Comparison of ENCODE assay signal across 20 mouse cellular contexts in genomic region chr9:43492236-43493000, GRCm38 (mm10).
DNase-seq lines count a peak whose midpoint lies in the region; ATAC-seq and TF ChIP-seq lines count a peak whose summit lies in the region.
"Had no signal": no experiment of that assay in that cellular context is flagged by ENCODE, and none has a peak within 500 bp of the region (broad histone marks: within the 10 kb centered on the region; RNA-seq: fewer than 3 reads in every experiment).

No protein-coding gene starts in this region.

- no peak for ATAC-seq in kidney, postnatal 0 days (replicated peaks; ENCODE audit: low FRiP score, low read depth)
- no peak for ATAC-seq in embryonic facial prominence, embryonic 13.5 days (ENCODE audit: insufficient number of reproducible peaks, insufficient read depth, low FRiP score, low TSS enrichment, low read depth)
- ATAC-seq: liver, embryonic 12.5 days had no signal

- DNase-seq in heart, adult 11 months: peak; percentile 81
- no peak for DNase-seq in heart, postnatal 36 days
- DNase-seq in kidney, postnatal 0 days (ENCODE audit: low spot score): peak; percentile 62
- DNase-seq in kidney, postnatal 10 days: no peak
- peak; percentile 51 for DNase-seq in brain, embryonic 14.5 days (ENCODE audit: low read depth)
- no peak for DNase-seq in gastrocnemius, postnatal 14 days
- DNase-seq in frontal cortex, postnatal 10 days (ENCODE audit: low spot score in 2 of 2): no peak
- DNase-seq: cerebellum, postnatal 10 days; heart, adult 2 months; kidney, adult 8-10 months; retina, postnatal 1 day; right cerebral cortex, postnatal 4 days; thymus, postnatal 4 days had no signal

- intact Hi-C loops in heart, postnatal 36 days (cut with DNase I): loop anchor here (5.0 kb wide), 1 partner anchor 310 kb away; no protein-coding TSS in a partner anchor
- intact Hi-C loops in gastrocnemius, postnatal 14 days (cut with DNase I; ENCODE audit: low total_unique reads): loop anchor here (10.0 kb wide), 2 partner anchors 158 to 312 kb away; no protein-coding TSS in a partner anchor

- no peak overlapping the region for H3K4me3 ChIP-seq in kidney, postnatal 0 days (replicated peaks; ENCODE audit: low read depth, low read length)
- no peak overlapping the region for H3K4me3 ChIP-seq in embryonic facial prominence, embryonic 13.5 days
- H3K4me3 ChIP-seq: embryonic facial prominence, embryonic 15.5 days; heart, adult 2 months; left cerebral cortex, adult 2 months; liver, embryonic 12.5 days; lung, embryonic 15.5 days; midbrain, embryonic 12.5 days; neural tube, embryonic 15.5 days had no signal

- H3K4me2 ChIP-seq in kidney, postnatal 0 days (ENCODE audit: low read length): no peak overlapping the region
- H3K4me2 ChIP-seq in embryonic facial prominence, embryonic 13.5 days: no peak overlapping the region
- H3K4me2 ChIP-seq: embryonic facial prominence, embryonic 15.5 days; liver, embryonic 12.5 days; lung, embryonic 15.5 days; midbrain, embryonic 12.5 days; neural tube, embryonic 15.5 days had no signal

- no peak for TF ChIP-seq POLR2A in brain, embryonic 14.5 days (IDR thresholded peaks at IDR 0.05; ENCODE audit: borderline replicate concordance, extremely low read depth, insufficient read depth, insufficient read length, poor library complexity, severe bottlenecking)

- no peaks in the 10 kb centered on the region for H3K9me3 ChIP-seq in kidney, postnatal 0 days (replicated peaks; ENCODE audit: low read length)
- H3K9me3 ChIP-seq in embryonic facial prominence, embryonic 13.5 days: no peaks in the 10 kb centered on the region
- H3K9me3 ChIP-seq: embryonic facial prominence, embryonic 15.5 days; liver, embryonic 12.5 days; lung, embryonic 15.5 days; midbrain, embryonic 12.5 days; neural tube, embryonic 15.5 days had no signal

- no peaks in the 10 kb centered on the region for H3K36me3 ChIP-seq in kidney, postnatal 0 days (ENCODE audit: insufficient read depth, low read length)
- H3K36me3 ChIP-seq in embryonic facial prominence, embryonic 13.5 days: no peaks in the 10 kb centered on the region
- H3K36me3 ChIP-seq: embryonic facial prominence, embryonic 15.5 days; liver, embryonic 12.5 days; lung, embryonic 15.5 days; midbrain, embryonic 12.5 days; neural tube, embryonic 15.5 days had no signal

- H3K27ac ChIP-seq in kidney, postnatal 0 days: no peak overlapping the region
- peak overlapping the region; percentile 51 for H3K27ac ChIP-seq in embryonic facial prominence, embryonic 13.5 days
- H3K27ac ChIP-seq: embryonic facial prominence, embryonic 15.5 days; heart, adult 2 months; left cerebral cortex, adult 2 months; liver, embryonic 12.5 days; lung, embryonic 15.5 days; midbrain, embryonic 12.5 days; neural tube, embryonic 15.5 days had no signal

- H3K9ac ChIP-seq in kidney, postnatal 0 days (ENCODE audit: low read depth, low read length): no peak overlapping the region
- no peak overlapping the region for H3K9ac ChIP-seq in embryonic facial prominence, embryonic 13.5 days
- H3K9ac ChIP-seq: embryonic facial prominence, embryonic 15.5 days; liver, embryonic 12.5 days; lung, embryonic 15.5 days; midbrain, embryonic 12.5 days; neural tube, embryonic 15.5 days had no signal

- no peak for TF ChIP-seq CTCF in kidney, postnatal 0 days (IDR thresholded peaks at IDR 0.05; ENCODE audit: low read depth)
- TF ChIP-seq CTCF in brain, embryonic 14.5 days (IDR thresholded peaks at IDR 0.05; ENCODE audit: borderline replicate concordance, extremely low read depth, insufficient read depth, insufficient read length): no peak

- H3K4me1 ChIP-seq in kidney, postnatal 0 days (replicated peaks; ENCODE audit: insufficient read depth, low read length): peaks cover 7% of the 10 kb centered on the region; the same call in 1 of the 2 replicates
- peaks cover 21% of the 10 kb centered on the region for H3K4me1 ChIP-seq in embryonic facial prominence, embryonic 13.5 days
- H3K4me1 ChIP-seq: liver, embryonic 12.5 days; lung, embryonic 15.5 days; midbrain, embryonic 12.5 days had no signal

- 21% methylated on average over 7 of the region's 7 CpGs for WGBS in kidney, postnatal 0 days
- WGBS in embryonic facial prominence, embryonic 13.5 days: 5% methylated on average over 7 of the region's 7 CpGs

- H3K27me3 ChIP-seq in kidney, postnatal 0 days (ENCODE audit: insufficient read depth, low read length): no peaks in the 10 kb centered on the region
- no peaks in the 10 kb centered on the region for H3K27me3 ChIP-seq in embryonic facial prominence, embryonic 13.5 days
- H3K27me3 ChIP-seq: embryonic facial prominence, embryonic 15.5 days; liver, embryonic 12.5 days; lung, embryonic 15.5 days; midbrain, embryonic 12.5 days; neural tube, embryonic 15.5 days had no signal

Comparison
In these comparisons a context has a peak if more than half of its experiments do, and no peak if none do; other contexts are left out.
1. DNase-seq: peak in heart, adult 11 months (single experiment), kidney, postnatal 0 days (single experiment) and brain, embryonic 14.5 days (single experiment); none in heart, postnatal 36 days (0 of 2), kidney, postnatal 10 days (single experiment), gastrocnemius, postnatal 14 days (single experiment) and frontal cortex, postnatal 10 days (0 of 2).